Mouse (Mus musculus) natural killer cell, adult 2 months (primary cell): ENCODE data around the gene Gm21778.
"Not testable (repeated sequence)": the region's sequence is repeated elsewhere in the genome, so short reads cannot be mapped to it uniquely, and the experiment has no call there.

Experiments used
- DNase-seq, 2 experiments: peaks; one replicate each; pipeline ENCODE4 v3.0.0; 2022; ENCODE audit warnings: low spot score in 2 of 2

The Gm21778 gene

GRCm38 (mm10) chrY:5942160-5942559 lies at the start of gene Gm21778:
Gene Gm21778 (plus strand): TSS chrY:5942460.
- not testable (repeated sequence) for DNase-seq
